Mouse (Mus musculus) neural tube, embryonic 14.5 days (tissue): Measurements from ENCODE around the gene Igf2r. TPM values are rescaled to one million over a fixed set of nuclear protein-coding genes. Genes with fewer than 3 reads are reported as not detected.

Experiments used
- ATAC-seq: fragments of 200-750 bp; cut with Nextera tagmentation; 2 replicates; pipeline ENCODE4 v1.8.0; 2017; ENCODE audit warnings: low read depth, mild to moderate bottlenecking, moderate TSS enrichment, moderate library complexity
- H3K27ac ChIP-seq: fragments of 300-500 bp; sonication (generic); 2 replicates; pipeline ENCODE4 v1.5.1; 2014; ENCODE audit warnings: low read depth, mild to moderate bottlenecking, control low read depth, low read length, moderate library complexity, mixed read lengths
- H3K27me3 ChIP-seq: fragments of 300-500 bp; sonication (generic); 2 replicates; pipeline ENCODE4 v1.6.1; 2014; ENCODE audit warnings: low read length; ENCODE audit not compliant: control insufficient read depth, insufficient read depth
- H3K36me3 ChIP-seq: fragments of 300-500 bp; sonication (generic); 2 replicates; pipeline ENCODE4 v1.6.1; 2014; ENCODE audit warnings: low read length, mixed read lengths; ENCODE audit not compliant: control insufficient read depth, insufficient read depth
- H3K4me1 ChIP-seq: fragments of 300-500 bp; sonication (generic); 2 replicates; pipeline ENCODE4 v1.6.1; 2014; ENCODE audit warnings: low read length; ENCODE audit not compliant: control insufficient read depth, insufficient read depth
- H3K4me2 ChIP-seq: fragments of 300-500 bp; sonication (generic); 2 replicates; pipeline ENCODE4 v1.6.1; 2014; ENCODE audit warnings: mild to moderate bottlenecking, low read depth, low read length, control low read depth
- H3K4me3 ChIP-seq: fragments of 300-500 bp; sonication (generic); 2 replicates; pipeline ENCODE4 v1.5.1; 2014; ENCODE audit warnings: low read depth, low read length, control low read depth, mixed read lengths
- H3K9ac ChIP-seq: fragments of 300-500 bp; sonication (generic); replicated peaks from 2 replicates; pipeline ENCODE4 v1.6.1; 2014; ENCODE audit warnings: low read depth, mild to moderate bottlenecking, control low read depth, low read length, mixed read lengths
- H3K9me3 ChIP-seq: fragments of 300-500 bp; sonication (generic); 2 replicates; pipeline ENCODE4 v1.6.1; 2016; ENCODE audit warnings: low read length; ENCODE audit not compliant: control insufficient read depth
- WGBS: fragments of 180-500 bp; shearing (Covaris S2); extraction: QIAGEN DNeasy Blood & Tissue Kit; methylation state at CpG from one replicate; pipeline ENCODE4 v1.1.7; 2014; 5-methylcytosine and 5-hydroxymethylcytosine counted together
- polyA plus RNA-seq: library from polyadenylated mRNA; unstranded; fragments of >200 nt; fragmentation: Nextera tagmentation; extraction: Ambion mirVana; gene quantifications from 2 replicates; pipeline ENCODE4 v1.2.1, GENCODE M21; 2014

The Igf2r gene
- polyA plus RNA-seq, 1 experiment from 2014 or later = 9.6 TPM

- Histone ChIP-seq H3K9me3 (no peaks in the 10 kb centered on the region), H3K4me1 (no peaks in the 10 kb centered on the region), H3K4me3 (no peak overlapping the region), H3K36me3 (peaks cover 79% of the 10 kb centered on the region), H3K9ac (no peak overlapping the region), H3K4me2 (no peak overlapping the region), H3K27me3 (no peaks in the 10 kb centered on the region), H3K27ac (no peak overlapping the region)
- WGBS = 96% methylated on average over 6 of the region's 6 CpGs
- no peak for ATAC-seq
Measured at GRCm38 (mm10) chr17:12700373-12700772, 69.1 kb downstream of the Igf2r start.

- H3K4me1 ChIP-seq = no peaks in the 10 kb centered on the region
- H3K4me2 ChIP-seq = no peak overlapping the region
- H3K4me3 ChIP-seq = no peak overlapping the region
- H3K27ac ChIP-seq = no peak overlapping the region
- no peak overlapping the region for H3K9ac ChIP-seq
- no peaks in the 10 kb centered on the region for H3K9me3 ChIP-seq
- ATAC-seq = no peak
- 92% methylated on average over 7 of the region's 7 CpGs for WGBS
- H3K27me3 ChIP-seq = no peaks in the 10 kb centered on the region
- peaks cover 72% of the 10 kb centered on the region for H3K36me3 ChIP-seq
Measured at GRCm38 (mm10) chr17:12691899-12692298, 77.6 kb downstream of the Igf2r start.

GRCm38 (mm10) chr17:12689537-12689936 lies 79.9 kb downstream of the Igf2r start:
- Histone ChIP-seq H3K9me3 (no peaks in the 10 kb centered on the region), H3K4me3 (no peak overlapping the region), H3K4me2 (no peak overlapping the region), H3K36me3 (peaks cover 73% of the 10 kb centered on the region), H3K9ac (no peak overlapping the region), H3K4me1 (no peaks in the 10 kb centered on the region), H3K27ac (no peak overlapping the region), H3K27me3 (no peaks in the 10 kb centered on the region)
- ATAC-seq = no peak
- WGBS = 77% methylated on average over 3 of the region's 3 CpGs

GRCm38 (mm10) chr17:12688427-12689110 lies 80.9 kb downstream of the Igf2r start:
- H3K27me3 ChIP-seq = no peaks in the 10 kb centered on the region
- no peak overlapping the region for H3K4me2 ChIP-seq
- H3K9ac ChIP-seq = no peak overlapping the region
- no peaks in the 10 kb centered on the region for H3K9me3 ChIP-seq
- no peak overlapping the region for H3K4me3 ChIP-seq
- H3K4me1 ChIP-seq = no peaks in the 10 kb centered on the region
- H3K36me3 ChIP-seq = peaks cover 80% of the 10 kb centered on the region
- ATAC-seq = 0 out of 2 replicates have a peak, but pooled peaks have one; percentile 28
- 88% methylated on average over 20 of the region's 20 CpGs for WGBS
- H3K27ac ChIP-seq = no peak overlapping the region

- no peak for ATAC-seq
- 88% methylated on average over 7 of the region's 7 CpGs for WGBS
- no peak overlapping the region for H3K27ac ChIP-seq
- no peaks in the 10 kb centered on the region for H3K9me3 ChIP-seq
- no peaks in the 10 kb centered on the region for H3K4me1 ChIP-seq
- no peak overlapping the region for H3K4me2 ChIP-seq
- H3K9ac ChIP-seq = no peak overlapping the region
- peaks cover 62% of the 10 kb centered on the region for H3K36me3 ChIP-seq
- H3K27me3 ChIP-seq = no peaks in the 10 kb centered on the region
- no peak overlapping the region for H3K4me3 ChIP-seq
Measured at GRCm38 (mm10) chr17:12684928-12685624, 84.4 kb downstream of the Igf2r start.

- Histone ChIP-seq H3K27me3 (no peaks in the 10 kb centered on the region), H3K9me3 (no peaks in the 10 kb centered on the region), H3K4me3 (no peak overlapping the region), H3K4me1 (no peaks in the 10 kb centered on the region), H3K4me2 (no peak overlapping the region), H3K36me3 (peaks cover 60% of the 10 kb centered on the region), H3K27ac (no peak overlapping the region), H3K9ac (no peak overlapping the region)
- ATAC-seq = no peak
- WGBS = 84% methylated on average over 4 of the region's 4 CpGs
Measured at GRCm38 (mm10) chr17:12684412-12684811, 85.1 kb downstream of the Igf2r start.

- H3K9ac ChIP-seq = no peak overlapping the region
- H3K27ac ChIP-seq = no peak overlapping the region
- no peaks in the 10 kb centered on the region for H3K27me3 ChIP-seq
- peaks cover 54% of the 10 kb centered on the region for H3K36me3 ChIP-seq
- WGBS = 94% methylated on average over 13 of the region's 13 CpGs
- H3K9me3 ChIP-seq = no peaks in the 10 kb centered on the region
- no peak overlapping the region for H3K4me2 ChIP-seq
- no peak overlapping the region for H3K4me3 ChIP-seq
- ATAC-seq = no peak
- H3K4me1 ChIP-seq = no peaks in the 10 kb centered on the region
Measured at GRCm38 (mm10) chr17:12683582-12683981, 85.9 kb downstream of the Igf2r start.

GRCm38 (mm10) chr17:12678261-12678660 lies 91.2 kb downstream of the Igf2r start:
- H3K9ac ChIP-seq = no peak overlapping the region
- H3K4me2 ChIP-seq = no peak overlapping the region
- no peaks in the 10 kb centered on the region for H3K27me3 ChIP-seq
- H3K9me3 ChIP-seq = no peaks in the 10 kb centered on the region
- no peak for ATAC-seq
- H3K4me3 ChIP-seq = no peak overlapping the region
- no peaks in the 10 kb centered on the region for H3K4me1 ChIP-seq
- H3K27ac ChIP-seq = no peak overlapping the region
- peaks cover 6% of the 10 kb centered on the region; the same call in 1 of the 2 replicates for H3K36me3 ChIP-seq

- no peaks in the 10 kb centered on the region for H3K27me3 ChIP-seq
- no peak overlapping the region for H3K9ac ChIP-seq
- ATAC-seq = no peak
- no peaks in the 10 kb centered on the region for H3K9me3 ChIP-seq
- H3K4me2 ChIP-seq = no peak overlapping the region
- no peak overlapping the region for H3K4me3 ChIP-seq
- H3K4me1 ChIP-seq = no peaks in the 10 kb centered on the region
- no peaks in the 10 kb centered on the region for H3K36me3 ChIP-seq
- no peak overlapping the region for H3K27ac ChIP-seq
Measured at GRCm38 (mm10) chr17:12677139-12677538, 92.3 kb downstream of the Igf2r start.
